Mouse (Mus musculus) liver, embryonic 14.5 days (tissue): ENCODE data around the gene Gm48552.

Experiments used
- CTCF ChIP-seq: IDR thresholded peaks from 2 replicates; pipeline ENCODE4 v1.5.1; 2016; ENCODE audit warnings: antibody characterized with exemption, low read depth, control low read depth
- EP300 ChIP-seq: IDR thresholded peaks from 2 replicates; pipeline ENCODE4 v1.6.1; 2016; ENCODE audit warnings: antibody characterized with exemption, low read depth

DNA sequence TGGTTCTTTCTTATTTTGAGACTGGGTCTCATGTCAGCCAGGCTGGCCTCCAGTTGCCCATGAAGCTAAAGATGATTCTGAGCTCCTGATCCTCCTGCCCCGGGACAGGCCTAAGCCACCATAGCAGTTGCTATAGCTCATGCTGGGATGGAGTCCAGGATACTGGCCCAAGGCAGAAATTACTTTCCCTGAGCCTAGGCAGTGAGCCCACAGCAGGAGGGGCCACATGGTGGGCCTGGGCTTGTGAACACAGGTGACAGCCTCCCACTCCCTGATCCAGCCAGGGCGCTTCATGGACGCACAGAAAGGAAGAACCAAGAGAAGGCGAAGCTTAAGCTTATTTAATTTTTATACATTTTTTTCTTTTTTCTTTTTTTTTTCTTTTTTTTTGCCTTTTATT, 7.1 kb downstream of the Gm48552 start:
- TF ChIP-seq CTCF (no peak), EP300 (no peak)
